Mouse (Mus musculus) cortical plate, adult 2 months (tissue): Measurements from ENCODE around the gene Nin. TPM values are rescaled to one million over a fixed set of nuclear protein-coding genes. Genes with fewer than 3 reads are reported as not detected.

Source experiments
- H3K27ac ChIP-seq: fragments of 200-500 bp; 2 replicates; pipeline ENCODE4 v1.5.1; 2012; ENCODE audit warnings: low read length, control low read depth, inconsistent platforms; ENCODE audit not compliant: insufficient read depth
- H3K4me1 ChIP-seq: fragments of 200-500 bp; 2 replicates; pipeline ENCODE4 v1.6.1; 2011; ENCODE audit warnings: low read length; ENCODE audit not compliant: control insufficient read depth, insufficient read depth
- H3K4me3 ChIP-seq: fragments of 200-500 bp; 2 replicates; pipeline ENCODE4 v1.5.1; 2011; ENCODE audit warnings: mild to moderate bottlenecking, low read length, control low read depth; ENCODE audit not compliant: insufficient read depth
- CTCF ChIP-seq: fragments of 200-500 bp; IDR thresholded peaks from 2 replicates; pipeline ENCODE4 v1.5.1; 2011; ENCODE audit warnings: mild to moderate bottlenecking, control low read depth, low read length; ENCODE audit not compliant: insufficient read depth; ENCODE audit errors: extremely low read depth
- POLR2A ChIP-seq: fragments of 200-500 bp; IDR thresholded peaks from 2 replicates; pipeline ENCODE4 v1.6.1; 2011; ENCODE audit warnings: mild to moderate bottlenecking, low read length, control low read depth; ENCODE audit not compliant: insufficient read depth; ENCODE audit errors: extremely low read depth
- polyA plus RNA-seq: library from polyadenylated mRNA; depleted of rRNA; stranded (reverse); fragments of >200 nt; gene quantifications from 2 replicates; pipeline ENCODE4 v1.2.3, GENCODE M21; 2012

Gene Nin
- polyA plus RNA-seq, 1 experiment, result 31.2 TPM

DNA sequence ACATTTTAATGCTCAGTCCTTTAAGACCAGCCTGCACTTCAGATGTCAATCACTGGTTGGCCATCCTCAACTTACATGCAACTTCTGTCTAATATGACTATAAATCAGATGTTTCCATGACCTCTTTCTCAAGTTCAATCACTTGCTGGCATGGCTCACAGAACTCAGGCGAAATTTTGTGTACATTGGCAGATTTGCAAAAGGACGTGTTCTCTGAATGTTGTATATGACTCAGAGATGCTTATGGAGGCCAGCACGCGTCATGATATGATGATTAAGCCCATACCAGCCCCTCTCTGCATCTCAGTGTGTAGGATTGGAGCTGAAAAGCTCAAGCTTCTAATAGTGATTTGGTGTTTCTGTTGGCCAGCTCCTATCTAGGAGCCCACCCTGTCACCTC, 13.1 kb upstream of the Nin start:
- Histone ChIP-seq H3K4me1 (peaks cover 2% of the 10 kb centered on the region; the same call in 1 of the 2 replicates), H3K27ac (no peak overlapping the region), H3K4me3 (no peak overlapping the region)
- TF ChIP-seq POLR2A (no peak), CTCF (no peak)

DNA sequence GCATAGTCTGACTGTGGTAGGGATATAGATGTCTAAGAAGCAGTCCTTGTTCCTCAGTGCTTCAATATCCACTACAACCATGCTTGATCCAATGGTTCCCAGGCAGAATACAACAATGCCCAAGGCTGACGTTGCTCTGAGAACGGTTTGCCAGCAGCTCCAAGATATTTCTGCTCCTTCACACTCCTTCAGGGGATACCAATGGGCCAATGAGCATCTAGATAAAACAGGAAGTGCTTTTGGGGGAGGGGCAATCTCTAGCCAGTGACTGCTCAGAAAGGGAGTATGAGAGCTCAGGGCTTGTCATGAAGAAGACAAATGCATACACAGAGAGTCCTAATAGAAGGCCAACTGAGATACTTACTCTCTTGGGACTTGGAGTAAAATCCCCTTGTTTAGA, 6.0 kb upstream of the Nin start:
- Histone ChIP-seq H3K4me1 (peaks cover 3% of the 10 kb centered on the region; the same call in 1 of the 2 replicates), H3K4me3 (no peak overlapping the region), H3K27ac (no peak overlapping the region)
- TF ChIP-seq POLR2A (no peak), CTCF (no peak)

DNA sequence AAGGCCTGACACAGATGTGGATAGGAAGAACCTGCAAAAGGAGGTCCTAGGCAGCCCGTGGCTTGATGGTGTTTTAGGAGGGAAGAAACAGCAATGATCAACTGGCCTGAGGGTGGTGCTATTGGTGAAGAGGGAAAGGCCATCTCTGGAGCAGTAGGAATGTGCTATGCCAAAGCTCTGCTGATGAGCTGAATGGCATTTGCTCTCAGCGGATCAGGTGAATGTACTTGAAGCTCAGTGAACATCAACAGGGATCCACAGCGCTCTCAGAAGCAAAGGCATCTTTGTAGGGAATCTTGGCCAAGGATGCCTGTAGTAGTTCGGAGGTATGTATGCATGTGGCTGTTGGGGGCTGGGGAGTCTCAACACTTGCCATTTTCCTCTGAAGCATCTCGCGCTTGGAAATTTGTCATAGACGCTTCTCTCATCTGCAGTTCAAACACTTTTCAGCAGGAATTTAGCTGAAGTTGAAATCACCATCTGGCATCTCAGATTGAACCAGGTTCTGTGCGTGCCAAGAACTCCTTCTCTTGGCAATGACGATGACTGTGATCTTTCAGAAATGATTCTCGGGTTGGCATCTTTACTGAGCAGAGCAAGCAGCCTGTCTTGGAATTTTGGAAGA, 5.3 kb upstream of the Nin start:
- TF ChIP-seq CTCF (peak; percentile 29; the same call in 1 of the 2 replicates), POLR2A (no peak)
- Histone ChIP-seq H3K4me3 (no peak overlapping the region), H3K4me1 (peaks cover 3% of the 10 kb centered on the region; the same call in 1 of the 2 replicates), H3K27ac (no peak overlapping the region)

DNA sequence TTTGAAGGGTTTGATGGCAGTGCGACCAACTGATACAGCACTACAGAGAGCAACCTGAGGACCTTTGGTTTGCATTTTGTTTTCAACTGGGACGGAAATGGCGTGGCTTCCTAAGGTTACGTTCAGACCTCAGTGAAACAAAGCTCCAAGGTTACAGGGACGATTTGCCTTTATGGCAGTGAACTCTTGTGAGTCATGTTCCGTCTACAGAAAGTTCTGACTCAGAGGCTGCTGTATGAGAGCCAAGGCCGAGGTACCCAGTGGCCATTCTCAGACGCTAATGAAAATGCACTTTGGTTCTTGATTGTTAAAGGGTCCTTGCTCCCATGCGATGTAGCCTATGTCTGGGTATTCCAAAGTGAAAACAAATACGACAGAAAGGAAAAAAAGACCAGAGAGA, 3.6 kb upstream of the Nin start:
- Histone ChIP-seq H3K4me3 (no peak overlapping the region), H3K27ac (no peak overlapping the region), H3K4me1 (peaks cover 3% of the 10 kb centered on the region; the same call in 1 of the 2 replicates)
- TF ChIP-seq POLR2A, result no peak
- no peak for TF ChIP-seq CTCF

DNA sequence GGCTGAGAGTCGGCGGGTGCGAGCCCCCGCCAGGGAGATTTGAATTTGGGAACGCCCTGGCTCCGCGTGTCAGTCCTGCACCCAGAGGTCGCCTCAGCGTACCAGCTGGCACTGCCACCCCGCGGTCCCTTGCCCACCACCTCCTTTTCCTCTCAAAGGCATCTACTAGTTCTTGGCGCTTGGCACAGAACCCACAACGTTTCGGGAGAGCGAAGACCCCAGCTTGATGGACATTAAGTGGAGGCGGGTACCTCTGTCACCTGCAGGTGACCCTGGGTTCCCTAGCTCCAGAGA, 1.5 kb downstream of the Nin start:
- Histone ChIP-seq H3K4me1 (peaks cover 7% of the 10 kb centered on the region), H3K27ac (peak overlapping the region; percentile 98; the same call in 1 of the 2 replicates), H3K4me3 (peak overlapping the region; percentile 88)
- TF ChIP-seq CTCF, result no peak
- no peak for TF ChIP-seq POLR2A

DNA sequence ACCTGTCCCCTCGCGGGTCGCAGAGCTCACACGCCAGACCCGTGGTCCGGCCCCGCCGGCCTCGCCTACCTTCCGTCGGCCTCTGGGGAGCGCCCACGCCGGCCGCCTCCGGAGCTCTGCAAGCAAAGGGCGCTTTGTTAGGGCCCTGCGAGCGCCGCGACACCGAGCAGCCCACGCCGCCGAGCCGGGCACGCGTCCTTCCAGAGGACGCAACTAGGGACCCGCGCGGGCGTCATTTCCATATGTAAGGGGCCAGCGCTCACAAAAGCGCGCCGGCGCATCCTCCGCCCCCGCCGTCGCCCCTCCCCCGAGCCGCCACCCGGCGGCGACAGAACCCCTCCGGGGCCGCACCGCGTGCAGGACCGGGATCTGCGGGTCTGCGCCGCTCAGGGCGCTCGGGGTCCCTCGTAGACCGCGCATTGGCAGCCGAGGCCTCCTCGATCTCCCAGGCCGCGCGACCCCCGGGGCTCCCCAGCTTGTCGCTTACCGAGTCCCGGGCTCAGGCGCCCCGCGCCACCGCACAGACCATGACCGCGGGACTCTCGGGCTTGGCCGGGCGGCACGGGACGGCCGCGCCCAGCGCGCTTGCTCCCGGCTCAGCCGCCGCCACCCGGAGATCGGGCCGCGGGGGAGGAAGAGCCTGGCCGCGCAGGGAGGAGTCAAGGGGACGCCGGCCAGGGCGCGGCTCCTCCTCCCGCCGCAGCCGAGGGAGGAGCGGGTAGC, 2.0 kb downstream of the Nin start:
- H3K4me1 ChIP-seq, result peaks cover 9% of the 10 kb centered on the region
- peak overlapping the region; percentile 98 for H3K27ac ChIP-seq
- peak overlapping the region; percentile 88 for H3K4me3 ChIP-seq
- TF ChIP-seq CTCF (no peak), POLR2A (0 out of 2 replicates have a peak, but pooled peaks have one; percentile 8)

DNA sequence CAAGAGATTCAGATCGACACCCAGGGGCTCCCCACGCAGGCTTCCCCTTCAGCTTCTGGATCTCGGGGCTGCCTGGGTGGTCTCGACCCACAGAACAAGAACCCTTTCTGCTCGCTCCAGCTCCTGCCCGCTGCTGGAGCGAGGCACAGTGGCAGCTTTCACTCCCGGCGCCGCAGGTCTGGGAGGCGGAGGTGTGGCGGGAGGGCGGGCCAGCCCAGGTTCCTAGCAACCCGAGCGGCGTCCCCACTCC, 2.5 kb downstream of the Nin start:
- Histone ChIP-seq H3K4me1 (peaks cover 14% of the 10 kb centered on the region), H3K27ac (peak overlapping the region; percentile 98), H3K4me3 (peak overlapping the region; percentile 88)
- TF ChIP-seq CTCF (no peak), POLR2A (no peak)

DNA sequence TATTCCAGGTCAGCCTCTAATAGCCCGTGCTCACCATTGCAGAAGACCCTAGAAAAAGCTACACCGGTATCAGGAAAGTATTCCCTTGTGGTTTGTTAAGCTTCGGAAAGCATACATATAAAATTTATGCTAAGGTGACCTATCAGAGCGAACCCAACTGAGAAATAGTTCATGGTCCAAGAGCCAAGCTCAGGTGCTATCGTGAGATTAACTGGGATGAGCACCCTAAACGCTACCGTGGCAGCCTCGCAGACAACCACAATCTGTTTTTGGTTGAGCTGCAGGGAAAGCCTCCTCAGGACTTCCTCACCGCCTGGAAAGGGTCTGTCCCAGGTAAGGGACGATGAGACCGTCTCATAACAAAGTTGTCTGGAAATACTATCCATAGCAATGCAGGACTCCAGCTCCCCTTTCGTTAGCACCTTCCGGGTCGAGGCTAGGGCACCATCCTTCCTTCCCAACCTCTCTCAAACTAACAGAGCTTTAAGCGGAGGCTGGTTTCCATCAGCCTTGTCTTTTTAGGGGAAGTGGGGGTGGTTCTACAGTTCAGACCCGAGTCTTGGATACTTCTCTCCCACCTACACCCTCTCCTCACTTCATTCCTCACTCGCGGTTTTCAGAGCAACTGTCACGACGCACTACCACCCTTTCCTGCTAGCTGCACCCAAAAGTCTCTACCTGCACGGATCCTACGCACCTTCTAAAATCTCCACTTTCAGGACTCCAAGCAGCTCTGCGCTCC, 3.0 kb downstream of the Nin start:
- H3K4me3 ChIP-seq, result peak overlapping the region; percentile 88
- TF ChIP-seq CTCF, result no peak
- peak; percentile 73 for TF ChIP-seq POLR2A
- H3K27ac ChIP-seq, result peak overlapping the region; percentile 98
- peaks cover 17% of the 10 kb centered on the region for H3K4me1 ChIP-seq

DNA sequence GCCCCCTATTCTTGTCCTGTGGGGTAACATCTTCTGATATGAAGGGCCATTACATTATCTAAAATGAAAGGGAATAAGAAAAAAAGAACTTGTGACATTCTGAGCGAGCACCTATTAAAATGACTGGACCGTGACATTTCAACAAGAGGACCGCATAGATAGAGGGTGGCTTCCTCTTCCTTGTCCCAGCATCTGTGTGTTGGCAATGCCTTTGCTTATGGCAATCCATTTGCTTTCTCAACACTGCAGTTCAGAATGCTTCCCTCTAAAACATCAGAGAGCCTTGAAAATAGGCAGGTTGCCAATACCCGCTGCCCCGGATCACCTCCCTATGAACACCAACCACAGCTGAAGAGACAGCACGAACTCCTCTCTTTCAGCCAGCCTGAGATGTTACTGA, 3.6 kb downstream of the Nin start:
- TF ChIP-seq POLR2A, result no peak
- no peak for TF ChIP-seq CTCF
- peaks cover 18% of the 10 kb centered on the region for H3K4me1 ChIP-seq
- peak overlapping the region; percentile 88 for H3K4me3 ChIP-seq
- H3K27ac ChIP-seq, result peak overlapping the region; percentile 49; the same call in 1 of the 2 replicates

DNA sequence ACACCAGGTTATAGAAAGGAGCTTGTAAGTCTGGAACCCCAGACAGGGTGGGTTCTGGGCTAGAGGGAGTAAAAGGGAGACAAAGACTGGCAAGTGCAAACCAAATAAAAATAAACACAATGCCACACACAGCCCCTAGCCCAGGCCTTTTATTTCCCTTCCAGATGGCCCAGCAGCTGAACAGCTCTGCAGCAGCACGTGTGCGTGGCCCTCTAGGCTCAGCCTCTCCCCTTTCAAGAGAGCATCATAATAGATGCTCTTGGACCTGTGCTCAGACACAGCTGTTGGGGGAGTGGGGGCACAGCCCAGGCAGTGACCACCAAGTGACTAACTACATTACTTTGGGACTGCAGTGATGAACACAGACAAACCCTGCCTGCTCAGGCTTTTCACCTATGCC, 5.4 kb downstream of the Nin start:
- no peak overlapping the region for H3K27ac ChIP-seq
- H3K4me1 ChIP-seq, result peaks cover 19% of the 10 kb centered on the region
- no peak for TF ChIP-seq CTCF
- TF ChIP-seq POLR2A, result no peak
- no peak overlapping the region for H3K4me3 ChIP-seq
